Mouse (Mus musculus) layer of hippocampus, adult 9-11 months (tissue): Measurements from ENCODE around the gene Ywhag.

Source experiments
- DNase-seq: peaks from one replicate; pipeline ENCODE4 v3.0.0; 2022

Gene Ywhag

DNA sequence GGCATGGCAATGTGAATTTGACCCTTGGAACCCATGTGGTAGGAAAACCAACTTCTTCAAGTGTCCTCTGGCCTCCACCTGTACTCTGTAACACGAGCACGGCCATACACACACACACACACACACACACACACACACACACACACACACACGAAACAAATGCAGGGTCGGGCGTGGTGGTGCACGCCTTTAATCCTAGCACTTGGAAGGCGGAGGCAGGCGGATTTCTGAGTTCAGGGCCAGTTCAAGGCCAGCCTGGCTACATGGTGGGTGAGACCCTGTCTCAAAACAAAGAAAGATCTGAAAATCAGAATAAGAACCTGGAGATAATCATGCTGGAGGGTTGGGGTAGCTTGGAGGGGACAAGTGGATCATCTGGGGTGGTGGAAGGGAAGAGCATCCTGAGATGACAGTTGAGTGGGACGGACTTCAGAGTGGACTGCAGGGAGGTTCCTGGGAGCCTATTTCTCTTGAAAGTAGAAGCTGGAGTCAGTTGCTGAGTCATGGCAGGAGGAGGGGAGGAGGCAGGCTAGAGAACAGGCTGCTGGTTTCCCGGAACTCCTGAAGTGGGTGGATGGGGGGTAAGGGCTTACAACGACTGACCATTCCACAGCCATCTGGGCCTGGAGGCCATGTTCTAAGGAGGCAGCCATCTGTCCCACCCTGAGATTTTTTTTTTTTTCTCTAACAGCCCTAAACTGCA, 16.4 kb upstream of the Ywhag start:
- no peak for DNase-seq

DNA sequence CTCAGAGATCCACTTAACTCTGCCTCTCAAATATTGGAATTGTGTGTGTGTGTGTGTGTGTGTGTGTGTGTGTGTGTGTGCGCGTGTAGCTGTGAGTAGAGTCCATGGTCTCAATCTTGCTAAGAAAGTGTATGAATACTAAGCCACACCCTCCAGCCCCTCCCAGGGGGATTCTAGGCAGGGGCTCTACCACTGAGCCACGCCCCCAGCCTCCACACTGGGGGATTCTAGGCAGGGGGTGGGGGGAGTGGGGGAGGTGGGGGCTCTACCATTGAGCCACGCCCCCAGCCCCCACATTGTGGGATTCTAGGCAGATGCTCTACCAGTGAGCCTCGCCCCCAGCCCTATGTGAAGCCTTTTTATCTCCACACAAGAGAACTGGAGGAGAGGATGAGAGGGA, 12.2 kb upstream of the Ywhag start:
- DNase-seq = no peak

DNA sequence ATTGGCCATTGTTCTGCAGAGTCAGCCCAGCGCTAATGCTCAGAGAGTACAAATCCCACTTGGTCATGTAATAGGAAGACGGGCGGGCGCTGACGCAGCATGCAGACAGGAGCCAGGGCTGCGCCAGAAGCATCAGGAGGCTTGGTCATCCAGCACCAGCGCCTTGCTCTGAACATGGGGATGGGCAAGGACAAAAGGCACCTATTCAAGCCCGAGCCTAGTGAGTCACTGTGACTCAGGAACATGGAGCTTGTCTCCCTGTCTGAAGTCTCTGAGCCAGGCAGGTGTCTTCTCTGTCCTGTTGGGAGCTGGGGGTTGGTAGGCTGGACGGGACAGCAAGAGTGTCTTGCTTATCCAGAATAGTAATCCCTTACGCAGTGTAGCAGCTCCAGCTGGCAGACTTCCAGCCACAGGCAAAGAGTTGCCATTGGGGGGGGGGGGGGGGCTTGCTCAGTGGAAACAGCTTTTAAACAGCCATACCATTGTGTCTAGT, 11.5 kb upstream of the Ywhag start:
- no peak for DNase-seq

DNA sequence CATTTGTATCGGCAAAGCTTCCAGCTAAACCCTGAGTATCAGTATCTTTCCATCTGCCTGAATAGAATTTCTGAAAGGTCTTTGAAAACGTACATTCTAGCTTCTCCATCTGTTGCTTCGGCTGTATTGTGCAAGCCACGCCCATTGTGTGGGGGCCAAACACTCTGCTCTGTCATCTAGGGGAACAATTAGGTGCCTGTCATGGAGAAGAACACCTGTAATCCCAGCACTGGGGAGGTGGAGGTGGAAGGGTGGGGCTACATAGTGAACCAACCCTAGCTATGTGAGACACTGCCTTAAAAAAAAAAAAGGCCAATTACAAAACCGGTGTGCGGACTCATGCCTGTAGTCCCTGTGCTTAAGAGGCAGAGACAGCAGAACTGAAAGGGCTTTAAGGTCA, 8.3 kb upstream of the Ywhag start:
- no peak for DNase-seq

DNA sequence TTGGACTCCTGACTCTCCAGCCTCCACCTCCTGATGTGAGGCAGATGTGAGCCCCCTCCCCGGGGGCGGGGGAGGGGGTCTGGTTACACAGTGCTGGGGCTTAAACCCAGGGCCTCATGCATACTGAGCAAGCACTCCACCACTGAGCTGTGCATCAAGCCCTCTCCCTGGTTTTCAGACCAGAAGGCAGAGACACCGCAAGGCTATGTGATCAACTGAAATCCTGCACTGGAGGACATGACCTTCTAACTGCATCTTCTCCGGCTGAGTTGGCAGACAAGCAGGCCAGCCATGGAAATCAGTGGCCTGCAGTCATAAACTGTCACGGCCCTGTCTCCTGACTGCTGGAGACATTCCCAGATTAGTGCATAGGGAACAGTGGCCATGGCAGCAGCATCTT, 6.2 kb upstream of the Ywhag start:
- no peak for DNase-seq

DNA sequence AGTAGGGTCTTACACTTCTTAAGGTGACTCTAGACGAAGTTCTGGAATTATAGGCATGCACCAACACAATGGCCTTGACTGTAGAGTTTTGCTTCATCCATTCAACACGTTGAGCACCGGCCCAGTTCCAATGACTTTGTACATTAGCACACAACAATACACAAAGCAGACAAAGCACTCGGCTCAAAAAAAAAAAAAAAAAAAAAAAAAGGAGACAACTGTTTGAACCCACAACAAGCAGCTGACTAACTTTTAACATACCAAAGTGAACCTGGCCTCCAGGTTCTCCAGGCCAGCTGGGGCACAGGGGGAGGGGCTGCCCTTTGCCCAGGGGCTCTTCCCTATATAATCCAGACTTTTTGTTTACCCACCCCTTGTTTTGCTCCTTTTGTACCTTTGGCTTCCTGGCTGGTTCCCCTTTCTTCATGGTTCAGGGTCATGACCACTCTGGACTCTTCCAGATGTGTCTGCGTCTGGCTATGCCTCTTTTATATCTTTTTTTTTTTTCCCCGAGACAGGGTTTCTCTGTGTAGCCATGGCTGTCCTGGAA, 1.3 kb upstream of the Ywhag start:
- no peak for DNase-seq

DNA sequence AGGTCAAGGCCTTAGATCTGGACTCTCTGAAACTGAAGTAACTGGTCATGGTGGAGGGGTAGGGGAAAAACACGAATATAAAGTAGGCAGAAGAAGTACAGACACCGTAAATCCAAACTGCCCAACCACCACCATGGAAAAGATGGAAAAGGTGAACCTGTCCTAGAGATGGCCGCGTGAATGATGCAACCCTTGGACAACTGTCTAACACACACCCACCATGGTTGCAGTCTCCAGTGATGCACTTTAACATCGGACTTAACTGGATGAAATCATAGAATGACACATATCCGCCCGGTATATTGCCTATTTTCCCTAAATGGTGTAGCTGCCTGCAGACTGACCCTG, 734 bp upstream of the Ywhag start:
- no peak for DNase-seq

DNA sequence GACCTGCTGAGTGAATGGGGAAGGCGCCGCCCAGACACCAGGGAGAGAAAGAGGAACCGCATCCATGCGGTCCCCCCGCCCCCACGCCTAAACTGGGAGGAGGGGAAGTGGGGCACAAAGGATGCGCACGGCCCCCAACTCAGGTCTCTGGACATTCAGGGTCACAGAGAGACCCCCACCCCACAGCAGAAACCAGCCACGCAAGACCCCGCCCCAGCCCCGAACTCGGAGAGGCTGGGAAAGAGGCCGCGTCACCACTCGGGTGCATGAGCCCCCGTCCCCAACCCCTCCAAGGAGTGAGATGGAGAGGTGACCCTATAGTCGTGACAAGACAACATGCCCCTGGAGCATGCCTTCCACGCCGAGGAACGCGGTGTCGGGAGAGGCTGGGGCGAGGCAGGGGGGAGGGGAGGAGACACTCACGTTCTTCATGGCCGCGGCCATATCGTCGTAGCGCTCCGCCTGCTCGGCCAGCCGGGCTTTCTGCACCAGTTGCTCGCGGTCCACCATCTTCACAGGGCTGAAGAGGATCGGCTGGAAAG, 445 bp downstream of the Ywhag start:
- peak; percentile 86 for DNase-seq

DNA sequence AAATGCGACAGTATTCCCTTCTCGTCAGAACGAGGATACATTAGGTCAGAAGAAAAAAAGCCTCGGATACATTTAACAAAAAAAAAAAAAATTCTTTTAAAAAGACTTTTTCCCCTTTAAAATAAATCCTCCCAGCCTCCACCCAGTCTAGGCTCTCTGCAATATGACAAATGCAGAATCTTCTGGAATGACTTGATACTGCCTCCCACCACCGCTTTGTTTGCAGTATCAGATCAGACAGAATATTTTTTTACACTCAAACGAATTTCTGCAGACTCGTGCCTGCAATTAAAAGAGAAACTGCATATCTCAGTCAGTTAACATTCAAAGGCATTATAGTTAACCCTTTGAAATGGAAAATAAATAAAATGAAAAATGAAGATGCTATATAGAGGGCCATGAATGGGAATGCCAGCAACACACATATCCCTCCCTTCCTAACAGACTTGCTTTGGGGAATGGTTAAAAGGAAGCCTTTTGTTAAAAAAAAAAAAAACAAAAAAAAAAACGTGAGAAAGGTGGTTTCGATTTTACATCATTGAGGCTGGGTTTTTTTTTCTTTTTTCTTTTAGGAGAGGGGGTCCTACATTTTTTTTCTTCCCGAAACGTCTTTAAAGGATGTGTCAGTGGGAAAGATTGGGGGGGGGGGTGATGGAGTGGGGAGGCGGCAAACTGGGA, 1.1 kb downstream of the Ywhag start:
- no peak for DNase-seq

DNA sequence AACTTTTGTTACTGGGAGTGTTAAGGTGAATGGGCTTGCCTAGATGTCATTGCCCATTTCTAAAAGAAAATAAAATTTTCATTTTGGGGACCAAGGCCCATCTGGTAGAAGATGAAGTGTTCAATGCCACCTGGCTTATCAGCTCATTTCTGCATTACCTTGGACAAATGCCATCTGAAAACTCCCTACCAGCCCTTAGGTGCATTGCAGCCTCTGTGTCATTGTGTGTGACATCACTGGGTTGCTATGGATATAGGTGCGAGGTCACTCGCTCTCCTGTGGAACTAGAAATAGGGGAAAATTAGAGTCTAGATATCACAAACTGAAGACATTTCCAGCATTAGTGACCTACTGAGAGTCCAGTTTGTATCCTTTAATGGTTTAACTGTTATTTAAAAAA, 2.1 kb downstream of the Ywhag start:
- DNase-seq = no peak

DNA sequence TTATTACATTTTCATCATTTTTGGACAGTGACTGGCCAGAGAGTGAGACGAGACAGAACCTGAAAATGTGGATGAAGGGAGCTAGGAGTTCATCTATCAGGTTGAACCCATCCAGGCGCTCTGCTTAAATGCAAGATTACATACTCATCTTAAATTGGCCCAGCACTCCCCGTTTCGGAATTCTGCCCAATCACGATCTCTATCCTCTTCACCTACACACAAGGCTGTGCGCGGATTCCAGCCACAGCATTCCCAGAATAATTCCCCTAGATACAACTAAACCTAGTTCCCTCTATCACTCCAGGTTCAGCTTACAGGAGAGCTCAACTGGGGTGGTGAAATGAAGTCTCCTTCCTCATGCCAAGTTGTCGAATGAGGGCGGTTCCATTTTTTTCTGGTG, 2.9 kb downstream of the Ywhag start:
- DNase-seq = no peak

DNA sequence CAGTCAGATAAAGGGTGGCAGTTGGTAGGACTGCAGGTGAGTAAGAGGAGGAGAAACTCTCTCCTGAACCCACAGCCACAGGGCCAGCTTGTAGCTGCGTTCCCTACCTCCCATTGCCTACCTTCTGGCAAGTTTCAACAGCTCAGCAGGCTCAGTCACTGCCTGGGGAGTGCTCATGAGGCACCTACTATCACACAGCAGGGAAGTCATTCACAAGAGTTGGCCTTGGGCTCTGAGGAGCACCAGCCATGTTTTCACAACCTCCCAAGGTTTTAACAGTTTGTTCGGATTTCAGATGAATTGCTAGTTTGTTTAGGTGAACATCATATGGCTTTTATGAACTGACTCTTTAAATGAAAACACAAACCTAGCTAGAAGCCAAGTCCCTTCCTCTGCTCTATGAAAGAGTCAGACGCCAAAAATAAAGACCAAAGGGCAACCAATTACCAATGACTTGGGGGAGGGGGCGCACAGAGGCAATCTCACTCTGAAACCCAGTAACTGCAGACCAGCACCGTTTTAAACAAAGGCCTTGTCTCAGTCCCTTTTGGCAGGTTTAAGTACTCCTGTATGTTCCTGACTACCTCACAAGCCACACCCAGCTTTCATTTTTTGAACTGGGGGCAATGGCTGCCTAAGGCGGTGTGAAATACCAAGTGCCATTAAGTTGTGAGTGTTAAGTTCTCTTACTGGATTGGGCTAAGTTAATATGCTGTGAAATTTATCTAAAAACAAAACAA, 4.6 kb downstream of the Ywhag start:
- no peak for DNase-seq

DNA sequence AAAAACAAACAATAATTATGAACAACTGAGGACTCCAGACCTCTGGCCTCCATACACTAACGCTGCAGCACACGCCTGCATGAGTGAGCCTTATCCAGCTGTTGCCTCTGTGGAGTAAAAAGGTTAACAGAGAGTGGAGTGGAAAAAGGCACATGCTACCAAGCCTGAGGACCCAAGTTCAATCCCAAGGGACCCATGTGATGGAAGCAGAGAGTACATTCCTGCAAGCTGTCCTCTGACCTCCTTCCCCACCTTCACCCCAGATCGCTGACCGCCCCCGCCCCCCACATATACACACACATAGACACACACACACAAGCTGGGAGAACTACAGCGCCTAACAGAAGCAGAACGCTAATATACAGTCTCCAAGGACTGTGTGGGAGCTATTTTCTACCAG, 10.5 kb downstream of the Ywhag start:
- no peak for DNase-seq

DNA sequence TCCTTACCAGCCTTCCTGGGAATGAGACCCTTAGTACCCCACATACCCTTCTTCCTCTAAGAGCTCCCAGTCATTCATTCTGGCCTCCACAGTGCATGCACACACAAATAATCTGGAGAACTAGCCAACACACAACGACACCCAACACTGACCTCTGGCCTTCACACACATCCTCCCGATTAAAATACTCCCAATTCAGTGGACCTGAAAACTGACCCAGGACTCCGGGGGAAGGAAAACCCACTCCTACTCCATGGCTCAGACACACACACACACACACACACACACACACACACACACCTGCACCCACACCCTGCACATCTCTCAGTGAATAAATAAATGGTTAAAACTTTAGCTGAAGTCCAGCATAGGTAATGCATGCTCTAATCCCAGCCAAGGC, 14.5 kb downstream of the Ywhag start:
- DNase-seq = no peak

DNA sequence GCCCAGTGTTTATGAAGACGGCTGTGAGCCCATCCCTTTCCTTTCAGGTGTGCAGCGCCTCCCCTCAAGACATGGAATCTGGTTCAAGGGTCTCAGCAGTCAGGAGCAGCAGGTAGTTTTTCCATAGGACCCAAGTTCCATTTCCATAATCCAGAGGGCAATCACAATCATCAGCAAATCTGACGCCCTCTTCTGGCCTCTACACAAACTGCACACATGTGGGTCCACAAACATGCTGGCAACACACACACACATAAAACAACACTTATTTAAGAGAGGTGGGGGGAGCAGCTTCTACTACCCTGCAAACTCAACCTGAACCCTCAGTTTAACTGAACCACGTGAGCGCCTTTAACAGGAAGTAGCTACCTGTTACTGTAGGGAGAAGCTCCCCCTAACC, 15.8 kb downstream of the Ywhag start:
- DNase-seq = no peak

DNA sequence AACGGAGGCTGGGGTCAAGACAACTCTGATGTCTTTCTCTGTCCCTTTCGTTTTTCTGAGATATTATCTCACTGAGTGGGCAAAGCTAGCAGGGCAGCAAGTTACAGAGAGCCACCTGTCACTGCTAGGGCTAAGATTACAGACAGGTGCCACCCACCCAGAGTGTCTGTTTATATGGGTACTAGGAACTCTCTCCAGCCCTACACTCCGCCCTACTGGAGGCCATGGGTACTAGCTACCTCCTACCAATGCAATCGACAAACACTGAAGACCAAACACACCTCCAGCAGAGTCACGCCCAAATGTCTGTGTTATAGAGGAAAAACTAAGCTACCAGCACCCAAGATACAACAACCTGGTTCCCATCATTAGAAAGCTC, 16.4 kb downstream of the Ywhag start:
- DNase-seq = no peak

DNA sequence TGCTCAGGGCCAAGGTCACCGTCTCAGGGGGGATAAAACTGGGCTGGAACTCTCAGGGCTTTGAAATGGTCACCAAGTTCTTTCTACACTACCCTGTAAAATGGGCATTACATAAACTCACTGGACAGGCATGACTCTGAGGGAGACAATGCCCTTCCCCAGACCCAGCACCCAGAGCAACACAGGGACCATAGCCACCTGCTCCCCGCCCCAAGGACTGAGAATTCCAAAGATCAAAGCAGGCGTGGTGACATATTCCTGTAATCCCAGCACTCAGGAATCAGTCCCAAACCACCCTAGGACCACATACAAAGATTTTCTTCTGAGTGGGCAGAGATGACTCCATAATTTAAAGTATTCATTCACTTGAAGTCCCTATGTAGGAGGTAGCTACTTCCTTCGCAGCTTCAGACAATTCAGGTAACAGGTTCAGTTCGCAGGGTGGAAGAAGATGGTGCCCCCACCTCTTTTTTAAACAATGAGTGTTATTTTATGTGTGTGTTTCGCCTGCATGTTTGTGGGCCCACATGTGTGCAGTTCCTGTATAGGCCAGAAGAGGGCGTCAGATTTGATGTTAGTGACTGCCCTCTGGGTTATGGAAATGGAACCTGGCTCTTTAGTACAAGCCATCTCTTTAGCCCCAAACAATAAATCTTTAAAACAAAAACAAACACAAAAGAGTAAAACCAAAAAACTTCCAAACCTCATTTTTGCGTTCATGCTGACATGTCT, 16.9 kb downstream of the Ywhag start:
- DNase-seq = no peak

DNA sequence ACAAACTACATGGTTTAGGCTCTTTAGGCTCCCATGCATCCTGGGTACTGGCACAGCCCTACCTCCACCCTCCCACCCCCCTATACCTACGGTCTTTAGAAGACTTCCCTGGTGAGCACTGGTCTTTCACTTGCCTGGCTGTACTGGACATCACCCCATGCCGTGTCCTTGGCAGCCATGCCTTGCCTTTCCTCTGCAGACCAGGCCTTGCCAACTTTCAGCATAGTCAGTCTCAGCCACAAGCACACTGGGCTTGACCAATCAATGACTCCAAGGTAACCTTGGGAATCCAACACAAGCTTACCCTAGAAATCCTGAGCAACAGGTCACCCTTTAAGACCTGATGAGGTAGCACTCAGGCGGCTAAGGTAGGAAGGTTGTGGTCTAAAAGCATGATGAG, 17.8 kb downstream of the Ywhag start:
- no peak for DNase-seq

DNA sequence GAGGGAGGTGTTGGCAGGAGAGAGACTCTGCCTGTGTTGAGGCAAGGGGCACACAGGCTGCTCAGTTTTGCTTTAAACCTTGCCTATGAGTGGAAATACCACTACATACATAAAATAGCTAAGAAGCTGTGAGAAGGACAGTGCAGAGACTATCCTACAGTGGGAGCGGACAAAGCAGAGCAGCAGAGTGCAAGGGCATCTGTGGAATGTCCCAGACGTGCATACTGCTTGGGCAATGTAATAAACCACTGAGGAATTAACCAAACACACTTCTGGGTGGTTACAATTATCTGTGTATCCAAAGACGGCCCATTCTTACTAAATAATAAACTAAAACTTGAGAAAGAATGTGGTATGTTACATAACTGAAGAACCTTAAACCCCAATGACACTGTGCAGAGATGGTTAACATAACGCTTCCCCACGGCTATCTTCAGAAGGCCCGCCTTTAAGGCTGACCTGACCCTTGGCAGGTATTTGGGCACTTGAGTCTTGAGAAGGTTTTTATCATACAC, 18.3 kb downstream of the Ywhag start:
- no peak for DNase-seq

DNA sequence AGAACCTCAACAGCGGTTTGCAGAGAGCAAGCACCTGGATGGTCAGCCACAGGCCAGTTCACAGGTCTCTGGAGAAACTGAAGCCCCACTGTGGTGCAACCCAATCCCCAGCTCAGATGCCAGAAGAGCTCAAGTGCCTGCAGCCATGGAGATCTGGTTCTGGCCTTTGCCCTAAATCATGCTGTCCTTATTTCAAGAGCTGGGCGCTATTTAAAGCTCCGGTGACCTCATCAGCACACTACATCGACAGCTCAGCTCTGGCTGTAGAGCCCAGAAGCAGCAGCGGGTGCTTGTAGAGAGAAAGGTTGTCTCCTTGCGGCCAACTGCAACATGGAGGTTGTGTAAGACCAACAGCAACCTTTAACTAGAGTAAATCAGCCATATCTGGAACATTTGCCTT, 20.3 kb downstream of the Ywhag start:
- peak; percentile 64 for DNase-seq

DNA sequence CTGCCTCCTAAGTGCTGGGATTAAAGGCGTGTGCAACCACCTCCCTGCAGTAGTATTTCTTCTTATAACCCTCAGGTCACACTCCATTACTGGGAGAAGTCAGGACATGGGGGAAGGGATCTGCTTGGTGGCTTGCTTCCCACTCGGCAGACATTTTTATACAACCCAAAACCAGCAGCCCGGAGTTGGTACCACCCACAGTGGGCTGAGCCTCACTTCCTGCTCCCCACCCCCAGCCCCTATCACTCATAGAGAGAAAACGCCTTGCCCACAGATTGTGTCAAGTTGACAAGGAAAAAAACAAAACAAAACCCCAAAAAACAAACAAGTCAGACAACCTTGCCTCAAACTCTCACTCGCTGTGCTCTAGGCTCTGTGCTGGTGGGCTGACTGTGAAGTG, 21.2 kb downstream of the Ywhag start:
- no peak for DNase-seq

DNA sequence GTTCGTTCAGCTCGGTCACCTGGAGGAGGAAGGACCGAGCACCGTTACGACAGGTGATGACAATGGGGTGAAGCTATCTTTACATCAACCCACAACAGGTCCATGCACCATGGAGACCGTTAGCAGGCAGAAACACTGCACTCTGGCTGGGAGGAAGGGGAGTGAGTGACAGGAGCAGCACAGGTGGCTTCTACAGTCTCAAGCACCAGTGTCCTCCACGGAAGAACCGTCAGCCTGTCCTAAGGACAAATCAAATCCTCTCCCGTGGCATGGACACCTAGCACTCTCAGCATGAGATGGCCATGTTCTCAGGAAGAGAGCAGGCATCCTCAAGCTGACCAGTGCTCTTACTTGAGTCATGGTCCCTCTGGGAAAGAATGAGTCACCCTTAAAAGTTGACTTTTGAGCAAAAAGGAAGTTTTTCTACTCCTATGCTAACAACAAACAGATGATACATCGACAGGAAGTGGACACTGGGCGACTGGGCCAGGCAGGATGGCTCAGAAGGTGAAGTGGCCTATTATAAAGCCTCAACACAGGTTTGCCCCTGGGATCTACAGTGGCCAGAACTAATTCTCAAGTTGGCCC, 22.7 kb downstream of the Ywhag start:
- DNase-seq = no peak
